Mouse (Mus musculus): ENCODE data around the gene Efhd2.

- TF ChIP-seq CTCF (IDR thresholded peaks at IDR 0.05), result no peak
- TF ChIP-seq EP300 (IDR thresholded peaks at IDR 0.05), result no peak
Observed at GRCm38 (mm10) chr4:141826060-141826459, 48.7 kb downstream of the Efhd2 start, which contains the start of gene Cela2a.

Measured in lung, postnatal 0 days (tissue).